Mouse (Mus musculus) C2C12 (cell line): ENCODE results near the gene Mia. TPM values are rescaled to one million over a fixed set of nuclear protein-coding genes. Genes with fewer than 3 reads are reported as not detected.

Source experiments
- H3K27me3 ChIP-seq: one replicate; pipeline ENCODE4 v1.6.1; 2011; ENCODE audit not compliant: control insufficient read depth, insufficient read depth, insufficient read length
- H3K36me3 ChIP-seq: one replicate; pipeline ENCODE4 v1.6.1; 2011; ENCODE audit not compliant: control insufficient read depth, insufficient read depth
- H3K4me3 ChIP-seq: one replicate; pipeline ENCODE4 v1.5.1; 2011; ENCODE audit warnings: mild to moderate bottlenecking, control low read depth; ENCODE audit not compliant: poor library complexity, insufficient read depth, severe bottlenecking
- H3K79me2 ChIP-seq: one replicate; pipeline ENCODE4 v1.6.1; 2011; ENCODE audit not compliant: control insufficient read depth, insufficient read depth
- H3K79me3 ChIP-seq: one replicate; pipeline ENCODE4 v1.6.1; 2011; ENCODE audit warnings: low read depth, control low read depth
- H3ac ChIP-seq: one replicate; pipeline ENCODE3; 2011; ENCODE audit warnings: low read depth; ENCODE audit not compliant: control insufficient read depth, insufficient read length
- CEBPB ChIP-seq: IDR thresholded peaks from one replicate; pipeline ENCODE4 v1.6.1; 2011; ENCODE audit warnings: low read depth, mild to moderate bottlenecking, control low read depth, moderate library complexity
- CTCF ChIP-seq: IDR thresholded peaks from one replicate; pipeline ENCODE4 v1.5.1; 2011; ENCODE audit not compliant: control insufficient read depth, insufficient read depth, insufficient read length
- FOSL1 ChIP-seq: IDR thresholded peaks from one replicate; pipeline ENCODE4 v1.8.0; 2011; ENCODE audit warnings: mild to moderate bottlenecking, low read length; ENCODE audit not compliant: poor library complexity, insufficient read depth, severe bottlenecking
- MAX ChIP-seq: IDR thresholded peaks from one replicate; pipeline ENCODE4 v1.6.1; 2011; ENCODE audit warnings: mild to moderate bottlenecking, control low read depth
- MYOD1 ChIP-seq: IDR thresholded peaks from one replicate; pipeline ENCODE4 v1.6.1; 2011; ENCODE audit warnings: low read depth; ENCODE audit not compliant: control insufficient read depth, insufficient read length
- MYOG ChIP-seq: IDR thresholded peaks from one replicate; pipeline ENCODE4 v1.6.1; 2011; ENCODE audit not compliant: control insufficient read depth, insufficient read length; ENCODE audit errors: extremely low read depth
- USF1 ChIP-seq: IDR thresholded peaks from one replicate; pipeline ENCODE4 v1.6.1; 2011; ENCODE audit warnings: low read depth, mild to moderate bottlenecking, control low read depth, moderate library complexity
- polyA plus RNA-seq: library from polyadenylated mRNA; unstranded; fragments of >200 nt; fragmentation: generic; extraction: Trizol; gene quantifications from one replicate; pipeline ENCODE4 v1.2.1, GENCODE M21; 2012; ENCODE audit warnings: missing spikeins

The Mia gene
- polyA plus RNA-seq, 1 experiment: 0.26 TPM

DNA sequence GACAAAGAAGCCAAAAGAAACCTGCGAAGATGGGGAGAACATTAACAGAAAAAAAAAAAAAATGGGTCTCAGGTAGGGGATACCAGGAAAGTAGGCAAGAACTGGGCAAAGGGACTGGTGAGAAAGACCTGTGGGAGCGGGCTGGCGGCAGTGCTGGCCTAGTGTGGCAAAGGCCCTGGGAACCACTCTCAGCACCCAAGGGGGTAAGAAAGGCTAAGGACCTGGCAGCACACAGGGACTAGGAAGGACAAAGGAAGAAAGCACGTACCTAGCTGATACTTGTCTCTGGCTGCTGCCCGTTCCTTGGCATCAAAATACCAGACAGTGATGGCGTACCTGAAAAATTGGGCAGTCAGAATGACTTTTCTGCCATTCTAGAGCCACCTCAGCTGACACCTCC, 21.7 kb downstream of the Mia start:
- Histone ChIP-seq H3ac (no peak overlapping the region), H3K27me3 (no peaks in the 10 kb centered on the region), H3K79me2 (peaks cover 36% of the 10 kb centered on the region), H3K79me3 (peaks cover 2% of the 10 kb centered on the region), H3K4me3 (no peak overlapping the region), H3K36me3 (peaks cover 10% of the 10 kb centered on the region)
- TF ChIP-seq MAX: no peak
- no peak for TF ChIP-seq CTCF

DNA sequence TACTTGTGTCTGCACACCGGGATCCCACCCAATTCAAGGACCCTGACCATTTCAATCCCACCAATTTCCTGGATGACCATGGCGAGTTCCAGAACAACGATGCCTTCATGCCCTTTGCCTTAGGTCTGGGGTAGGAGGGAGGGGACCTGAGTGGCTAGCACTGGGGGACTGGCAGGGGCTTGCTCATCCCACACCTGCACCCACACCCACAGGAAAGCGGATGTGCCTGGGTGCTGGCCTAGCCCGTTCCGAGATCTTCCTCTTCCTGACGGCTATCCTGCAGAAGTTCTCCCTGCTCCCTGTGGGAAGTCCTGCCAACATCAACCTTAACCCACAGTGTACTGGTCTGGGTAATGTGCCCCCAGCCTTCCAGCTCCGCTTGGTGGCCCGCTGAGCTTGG, 22.8 kb downstream of the Mia start:
- Histone ChIP-seq H3K36me3 (peaks cover 10% of the 10 kb centered on the region), H3K79me2 (peaks cover 25% of the 10 kb centered on the region)
- TF ChIP-seq FOSL1: no peak
- TF ChIP-seq MYOG: no peak
- TF ChIP-seq CTCF: no peak

DNA sequence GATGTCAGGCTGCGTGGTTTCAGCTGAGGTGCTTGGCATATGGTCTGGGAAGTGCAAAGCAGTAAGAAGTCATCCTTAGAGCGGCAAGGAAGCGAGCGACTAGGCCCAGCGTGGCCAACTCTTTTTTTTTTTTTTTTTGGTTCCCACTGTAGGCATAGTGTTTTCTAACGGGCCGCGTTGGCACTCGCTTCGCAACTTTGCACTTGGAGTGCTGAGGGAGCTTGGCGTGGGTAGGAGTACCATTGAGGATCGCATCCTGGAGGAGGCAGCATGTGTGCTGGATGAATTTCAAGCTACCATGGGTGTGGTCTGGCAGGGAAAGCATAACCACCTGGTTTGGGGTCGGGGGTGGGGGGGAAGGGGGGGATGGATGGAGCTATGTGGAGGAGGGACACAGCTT, 25.0 kb downstream of the Mia start:
- peaks cover 10% of the 10 kb centered on the region for H3K36me3 ChIP-seq
- no peak overlapping the region for H3ac ChIP-seq
- no peaks in the 10 kb centered on the region for H3K27me3 ChIP-seq
- no peaks in the 10 kb centered on the region for H3K79me3 ChIP-seq
- H3K4me3 ChIP-seq: no peak overlapping the region
- TF ChIP-seq CEBPB (no peak), MYOG (no peak), CTCF (no peak), MAX (no peak), USF1 (no peak), MYOD1 (no peak), FOSL1 (no peak)
- H3K79me2 ChIP-seq: peaks cover 9% of the 10 kb centered on the region

More for the DNA sequence above, 22.8 kb downstream of the Mia start:
- Histone ChIP-seq H3K79me3 (peaks cover 2% of the 10 kb centered on the region), H3K4me3 (no peak overlapping the region), H3K27me3 (no peaks in the 10 kb centered on the region), H3ac (no peak overlapping the region)

GRCm38 (mm10) chr7:27153205-27153764, 27.7 kb downstream of the Mia start, which contains the start of gene Cyp2t4:
Cyp2t4 (plus strand) TSS chr7:27153714.
- H3K4me3 ChIP-seq: no peak within 1 kb of the TSS
- no peaks in the 10 kb centered on the region for H3K27me3 ChIP-seq
- H3K79me2 ChIP-seq: no peaks in the 10 kb centered on the region
- no peak for TF ChIP-seq USF1
- no peak for TF ChIP-seq MAX
- no peak for TF ChIP-seq MYOG
- no peak for TF ChIP-seq MYOD1
- no peak for TF ChIP-seq FOSL1
- TF ChIP-seq CEBPB: no peak
- no peak for TF ChIP-seq CTCF
- peaks cover 4% of the 10 kb centered on the region for H3K36me3 ChIP-seq
- H3K79me3 ChIP-seq: no peaks in the 10 kb centered on the region
- no peak within 1 kb of the TSS for H3ac ChIP-seq

DNA sequence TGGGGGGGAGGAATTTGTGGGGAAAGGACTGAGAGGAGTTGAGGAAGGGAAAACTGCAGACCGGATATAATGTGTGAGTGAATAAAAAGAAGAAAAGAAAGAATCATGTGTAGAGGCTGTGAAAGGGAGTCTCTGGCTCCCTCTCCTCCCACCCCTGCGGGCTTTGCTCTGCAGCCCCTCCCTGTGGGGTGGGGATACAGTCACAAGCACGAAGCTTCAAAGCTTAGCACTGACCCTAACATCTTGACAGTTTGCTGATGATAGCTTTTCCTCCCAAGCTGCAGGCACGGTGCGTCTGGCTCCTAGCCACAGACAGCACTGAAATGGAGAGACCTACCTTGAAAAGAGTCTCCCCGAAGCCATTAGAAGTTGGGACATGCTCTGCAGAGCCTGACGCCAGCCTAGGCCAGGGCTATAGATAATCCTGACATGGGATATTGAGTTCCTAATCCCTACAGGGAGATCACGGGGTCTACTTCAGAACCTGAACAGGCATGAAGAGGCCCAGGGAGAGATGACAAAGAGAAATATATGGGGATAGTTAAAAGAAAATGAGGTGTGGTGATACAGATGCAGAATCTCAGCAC, 44.5 kb downstream of the Mia start:
- no peaks in the 10 kb centered on the region for H3K79me3 ChIP-seq
- no peaks in the 10 kb centered on the region for H3K36me3 ChIP-seq
- no peak overlapping the region for H3ac ChIP-seq
- peaks cover 13% of the 10 kb centered on the region for H3K27me3 ChIP-seq
- TF ChIP-seq CEBPB (no peak), FOSL1 (no peak), MAX (no peak), CTCF (no peak), MYOG (no peak), MYOD1 (no peak), USF1 (no peak)
- H3K4me3 ChIP-seq: no peak overlapping the region
- H3K79me2 ChIP-seq: no peaks in the 10 kb centered on the region

- no peak for TF ChIP-seq CEBPB
- TF ChIP-seq USF1: no peak
- TF ChIP-seq CTCF: no peak
- no peak for TF ChIP-seq FOSL1
- no peak for TF ChIP-seq MAX
- TF ChIP-seq MYOD1: no peak
- no peak for TF ChIP-seq MYOG
These were observed 47.2 kb downstream of the Mia start for GRCm38 (mm10) chr7:27133757-27134156.

More at GRCm38 (mm10) chr7:27133757-27134156, 47.2 kb downstream of the Mia start:
- no peaks in the 10 kb centered on the region for H3K79me2 ChIP-seq
- H3K4me3 ChIP-seq: no peak overlapping the region
- no peaks in the 10 kb centered on the region for H3K79me3 ChIP-seq
- H3ac ChIP-seq: no peak overlapping the region
- H3K27me3 ChIP-seq: peaks cover 13% of the 10 kb centered on the region
- no peaks in the 10 kb centered on the region for H3K36me3 ChIP-seq
